Mouse (Mus musculus) adrenal gland, postnatal 4 days (tissue): ENCODE measurements around the gene Gm5475. TPM values are rescaled to one million over a fixed set of nuclear protein-coding genes. Genes with fewer than 3 reads are reported as not detected.

Source experiments
- total RNA-seq, 2 experiments: library from RNA; stranded (reverse); gene quantifications; 2 replicates each; pipeline ENCODE4 v1.2.3; 2021

Gene Gm5475
- total RNA-seq, 2 experiments from 2014 or later, result 0.23 to 0.59 TPM

Other genes starting within 250 kb of the Gm5475 start
- 10 to 100 TPM; 86.2 to 89.7 TPM for gene Atf1, start 194.3 kb upstream of the Gm5475 start, total RNA-seq
- not detected for gene Tmprss12, start 141.3 kb upstream of the Gm5475 start, total RNA-seq
- 10 to 100 TPM; 32.4 to 34.0 TPM for gene Mettl7a1, start 118.0 kb upstream of the Gm5475 start, total RNA-seq
- under 1 TPM in 1 of 2 experiments, not detected in 1; 0.50 TPM for gene Mettl7a3, start 87.2 kb upstream of the Gm5475 start, total RNA-seq
- 1 to 10 TPM in 1 of 2 experiments, under 1 TPM in 1; 0.90 to 1.2 TPM for gene Methig1, start 69.0 kb upstream of the Gm5475 start, total RNA-seq
- gene Mettl7a2, start 68.9 kb upstream of the Gm5475 start, total RNA-seq, result under 1 TPM; 0.40 to 0.73 TPM
- gene Higd1c, start 57.6 kb upstream of the Gm5475 start, total RNA-seq, result under 1 TPM; 0.73 to 0.79 TPM
- 10 to 100 TPM; 73.1 to 89.5 TPM for gene Slc11a2, start 2.9 kb downstream of the Gm5475 start, total RNA-seq
- 100 to 1,000 TPM in 1 of 2 experiments, 10 to 100 TPM in 1; 93.9 to 111 TPM for gene Letmd1, start 46.9 kb downstream of the Gm5475 start, total RNA-seq
- gene Csrnp2, start 73.3 kb downstream of the Gm5475 start, total RNA-seq, result 10 to 100 TPM in 1 of 2 experiments, 1 to 10 TPM in 1; 7.4 to 10.1 TPM
- gene Tfcp2, start 129.9 kb downstream of the Gm5475 start, total RNA-seq, result 10 to 100 TPM; 26.3 TPM
- 10 to 100 TPM; 30.7 to 34.4 TPM for gene Pou6f1, start 177.8 kb downstream of the Gm5475 start, total RNA-seq
- 100 to 1,000 TPM; 231 to 238 TPM for gene Dazap2, start 193.2 kb downstream of the Gm5475 start, total RNA-seq
- gene Smagp, start 214.8 kb downstream of the Gm5475 start, total RNA-seq, result 10 to 100 TPM; 26.7 to 34.3 TPM
- gene Bin2, start 247.4 kb downstream of the Gm5475 start, total RNA-seq, result 1 to 10 TPM; 4.0 to 4.8 TPM